9 mouse cellular contexts compared by ENCODE assay signal in genomic region chr3:133085858-133086257, GRCm38 (mm10). TPM values are rescaled to one million over a fixed set of nuclear protein-coding genes. Genes with fewer than 3 reads are reported as not detected.
A peak's percentile ranks its signal among the peaks of the same experiment; 100 is the strongest.
DNase-seq lines count a peak whose midpoint lies in the region; ATAC-seq and TF ChIP-seq lines count a peak whose summit lies in the region.
"Had no signal": no experiment of that assay in that cellular context is flagged by ENCODE, and none has a peak within 500 bp of the region (broad histone marks: within the 10 kb centered on the region; RNA-seq: fewer than 3 reads in every experiment).

No protein-coding gene starts in this region.

- H3K36me3 ChIP-seq in forebrain, postnatal 0 days (ENCODE audit: insufficient read depth): peaks cover 24% of the 10 kb centered on the region

- 62% methylated on average over 3 of the region's 3 CpGs for WGBS in forebrain, postnatal 0 days

- no peaks in the 10 kb centered on the region for H3K27me3 ChIP-seq in forebrain, postnatal 0 days (ENCODE audit: insufficient read depth, low read length)
- H3K27me3 ChIP-seq: embryonic facial prominence, embryonic 15.5 days had no signal

- peak; percentile 60 for TF ChIP-seq CTCF in forebrain, postnatal 0 days (IDR thresholded peaks at IDR 0.05; ENCODE audit: low read depth)

- peak; percentile 90 for ATAC-seq in forebrain, postnatal 0 days

- H3K9ac ChIP-seq in forebrain, postnatal 0 days: no peak overlapping the region
- H3K9ac ChIP-seq: embryonic facial prominence, embryonic 15.5 days had no signal

- H3K4me1 ChIP-seq in forebrain, postnatal 0 days (ENCODE audit: insufficient read depth): peaks cover 5% of the 10 kb centered on the region; the same call in 1 of the 2 replicates

- H3K4me3 ChIP-seq in forebrain, postnatal 0 days (ENCODE audit: low read depth, low read length): no peak overlapping the region
- H3K4me3 ChIP-seq: embryonic facial prominence, embryonic 15.5 days had no signal

- peak; percentile 43 for DNase-seq in layer of hippocampus, adult 9-10 months (ENCODE audit: low spot score)
- DNase-seq in layer of hippocampus, adult 9-11 months: no peak
- DNase-seq in R1 (ENCODE audit: low read depth, low spot score): peak; percentile 49
- peak; percentile 59 for DNase-seq in forebrain, postnatal 0 days
- peak; percentile 55 for DNase-seq in lung, postnatal 25 days (ENCODE audit: low spot score)
- DNase-seq in urinary bladder, adult 2 months (ENCODE audit: low spot score): no peak
- no peak for DNase-seq in frontal cortex, postnatal 36 days (ENCODE audit: low spot score in 2 of 2)
- DNase-seq in cerebellum, postnatal 4 days (ENCODE audit: low spot score in 2 of 2): no peak

- H3K27ac ChIP-seq in forebrain, postnatal 0 days (ENCODE audit: low read depth, low read length): no peak overlapping the region
- H3K27ac ChIP-seq: embryonic facial prominence, embryonic 15.5 days had no signal

- H3K9me3 ChIP-seq in forebrain, postnatal 0 days (ENCODE audit: low read length): no peaks in the 10 kb centered on the region
- H3K9me3 ChIP-seq: embryonic facial prominence, embryonic 15.5 days had no signal

- H3K4me2 ChIP-seq in forebrain, postnatal 0 days (ENCODE audit: low read depth): no peak overlapping the region
- H3K4me2 ChIP-seq: embryonic facial prominence, embryonic 15.5 days had no signal

RNA-seq across cellular contexts. Expression of gene Ints12, which starts 5.8 kb away (rescaled TPM):
- 8.7 and 12.3 TPM in 2 replicates for total RNA-seq in forebrain, postnatal 0 days (2014; rRNA removed)
- polyA plus RNA-seq in forebrain, postnatal 0 days (2015; fragmentation: Nextera tagmentation; extraction: Ambion mirVana): 10.0 and 10.1 TPM in 2 replicates
- polyA plus RNA-seq in urinary bladder, adult 2 months (2012; rRNA removed): 10.8 and 11.1 TPM in 2 replicates

RNA-seq across cellular contexts. Expression of gene Gstcd, which starts 6.0 kb away (rescaled TPM):
- 9.5 and 12.8 TPM in 2 replicates for total RNA-seq in forebrain, postnatal 0 days (2014; rRNA removed)
- 1.4 and 2.1 TPM in 2 replicates for polyA plus RNA-seq in forebrain, postnatal 0 days (2015; fragmentation: Nextera tagmentation; extraction: Ambion mirVana)
- 5.0 and 5.7 TPM in 2 replicates for polyA plus RNA-seq in urinary bladder, adult 2 months (2012; rRNA removed)

Comparison
In these comparisons a context has a peak if more than half of its experiments do, and no peak if none do; other contexts are left out.
1. DNase-seq: peak in layer of hippocampus, adult 9-10 months (single experiment), R1 (single experiment), forebrain, postnatal 0 days (single experiment) and lung, postnatal 25 days (single experiment); none in layer of hippocampus, adult 9-11 months (single experiment), urinary bladder, adult 2 months (single experiment), frontal cortex, postnatal 36 days (0 of 2) and cerebellum, postnatal 4 days (0 of 2).